Mouse (Mus musculus) skeletal muscle tissue, adult 2 months (tissue): Measurements from ENCODE around the gene Pikfyve.
A peak's percentile ranks its signal among the peaks of the same experiment; 100 is the strongest.
"Not testable (repeated sequence)": the region's sequence is repeated elsewhere in the genome, so short reads cannot be mapped to it uniquely, and the experiment has no call there.

ENCODE experiments used
- DNase-seq: peaks from one replicate; pipeline ENCODE4 v3.0.0-alpha.2; 2012; ENCODE audit warnings: low read depth, low spot score

Gene Pikfyve

GRCm38 (mm10) chr1:65185011-65185410 lies 1.5 kb upstream of the Pikfyve start:
- DNase-seq = no peak

GRCm38 (mm10) chr1:65185524-65186205 lies 818 bp upstream of the Pikfyve start:
- peak; percentile 27 for DNase-seq

GRCm38 (mm10) chr1:65187074-65187430 lies 569 bp downstream of the Pikfyve start:
- DNase-seq = no peak

DNA sequence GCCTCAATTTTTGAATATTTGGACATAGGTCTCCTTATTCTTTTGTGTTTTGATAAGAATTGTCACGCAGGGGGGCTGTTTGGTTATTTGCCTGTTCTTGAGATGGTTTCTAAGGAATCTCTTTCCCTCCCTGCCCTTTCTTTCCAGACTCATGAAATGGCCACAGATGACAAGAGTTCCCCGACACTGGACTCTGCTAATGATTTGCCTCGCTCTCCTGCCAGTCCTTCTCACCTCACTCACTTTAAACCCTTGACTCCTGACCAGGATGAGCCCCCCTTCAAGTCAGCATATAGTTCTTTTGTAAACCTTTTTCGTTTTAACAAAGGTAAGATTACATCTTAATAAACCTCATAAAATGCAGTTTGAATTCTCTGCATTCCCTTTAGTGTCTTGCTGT lies 3.7 kb downstream of the Pikfyve start:
- no peak for DNase-seq

- DNase-seq = no peak
Observed at GRCm38 (mm10) chr1:65193226-65193625, 6.7 kb downstream of the Pikfyve start.

- no peak for DNase-seq
Observed at GRCm38 (mm10) chr1:65198425-65198824, 11.9 kb downstream of the Pikfyve start.

DNA sequence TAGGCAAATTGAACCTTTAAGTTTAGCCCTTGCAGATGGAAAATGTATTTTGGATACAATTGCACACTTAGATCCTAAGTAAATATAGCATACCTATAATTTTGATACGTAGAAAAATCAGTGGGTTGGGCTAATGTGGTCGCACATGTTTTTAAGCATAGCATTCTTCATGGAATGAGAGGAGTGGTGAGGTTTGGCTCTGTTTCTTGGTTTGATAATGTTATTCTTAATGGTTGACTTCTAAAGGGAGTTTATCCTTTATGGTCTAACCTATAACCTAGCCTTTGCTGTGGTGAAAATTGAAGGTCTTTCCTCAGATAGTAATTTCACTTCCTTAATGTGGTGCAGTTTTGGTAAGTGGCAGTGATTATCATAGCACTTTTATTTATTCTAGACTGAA lies 12.4 kb downstream of the Pikfyve start:
- DNase-seq = no peak

- DNase-seq = no peak
Observed at GRCm38 (mm10) chr1:65204299-65204698, 17.8 kb downstream of the Pikfyve start.

DNA sequence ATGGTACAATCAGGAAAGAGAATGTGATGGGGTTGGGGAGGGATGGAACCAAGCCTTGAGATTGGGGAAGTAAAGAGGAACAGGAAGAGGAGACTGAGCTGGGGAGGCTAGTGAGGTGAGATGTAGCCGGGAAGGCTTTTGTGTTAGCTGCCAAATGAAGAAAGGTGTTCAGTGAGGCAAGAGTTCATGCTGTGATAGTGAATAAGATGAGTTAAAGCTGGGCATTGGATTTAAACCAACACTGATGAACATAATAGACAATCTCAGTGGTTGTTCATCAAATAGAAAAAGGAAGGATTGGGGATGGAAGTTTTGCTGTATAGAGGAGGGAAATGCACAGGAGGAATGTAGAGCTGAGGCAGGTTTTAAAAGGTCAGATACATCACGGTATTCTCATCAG lies 26.7 kb downstream of the Pikfyve start:
- DNase-seq = no peak

DNA sequence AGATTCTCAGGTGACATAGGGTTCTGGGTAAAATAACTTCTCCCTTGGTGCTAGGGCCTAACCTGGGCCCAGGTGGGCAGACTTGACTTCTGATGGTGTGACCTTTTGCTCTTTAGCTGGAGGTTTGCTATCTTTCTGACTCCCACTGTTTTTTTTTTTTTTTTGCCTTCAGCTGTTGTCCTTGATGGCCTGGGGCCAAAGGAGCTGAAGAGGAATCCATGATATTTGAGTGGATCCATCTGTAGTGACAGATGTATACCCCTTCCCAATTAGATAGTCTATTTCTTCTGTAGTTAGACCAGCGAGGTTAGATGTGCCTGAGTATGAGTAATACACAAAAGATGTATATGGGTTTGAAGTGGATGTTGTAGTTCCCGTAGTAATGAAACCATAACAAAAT lies 31.1 kb downstream of the Pikfyve start:
- no peak for DNase-seq

GRCm38 (mm10) chr1:65217972-65218371 lies 31.5 kb downstream of the Pikfyve start:
- DNase-seq = no peak

- DNase-seq = no peak
Observed at GRCm38 (mm10) chr1:65223654-65224053, 37.2 kb downstream of the Pikfyve start.

GRCm38 (mm10) chr1:65227681-65228080 lies 41.2 kb downstream of the Pikfyve start:
- no peak for DNase-seq

DNA sequence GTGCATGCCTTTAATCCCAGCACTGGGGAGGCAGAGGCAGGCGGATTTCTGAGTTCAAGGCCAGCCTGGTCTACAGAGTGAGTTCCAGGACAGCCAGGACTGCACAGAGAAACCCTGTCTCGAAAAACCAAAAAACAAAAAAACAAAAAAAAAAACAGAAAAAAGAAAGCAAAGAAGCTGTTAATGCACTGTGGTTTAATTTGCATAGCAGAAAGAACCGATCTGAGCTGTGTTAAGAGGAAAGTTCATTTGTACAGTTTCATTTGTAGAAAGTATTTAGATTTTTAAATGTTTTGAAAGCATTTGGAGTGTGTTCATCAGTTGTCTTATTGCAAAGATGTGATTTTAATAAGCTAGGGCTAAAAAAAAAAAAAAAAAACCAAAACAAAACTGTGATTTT lies 43.3 kb downstream of the Pikfyve start:
- DNase-seq = not testable (repeated sequence)

GRCm38 (mm10) chr1:65230566-65230965 lies 44.1 kb downstream of the Pikfyve start:
- DNase-seq = no peak

GRCm38 (mm10) chr1:65237712-65238111 lies 51.2 kb downstream of the Pikfyve start:
- no peak for DNase-seq

DNA sequence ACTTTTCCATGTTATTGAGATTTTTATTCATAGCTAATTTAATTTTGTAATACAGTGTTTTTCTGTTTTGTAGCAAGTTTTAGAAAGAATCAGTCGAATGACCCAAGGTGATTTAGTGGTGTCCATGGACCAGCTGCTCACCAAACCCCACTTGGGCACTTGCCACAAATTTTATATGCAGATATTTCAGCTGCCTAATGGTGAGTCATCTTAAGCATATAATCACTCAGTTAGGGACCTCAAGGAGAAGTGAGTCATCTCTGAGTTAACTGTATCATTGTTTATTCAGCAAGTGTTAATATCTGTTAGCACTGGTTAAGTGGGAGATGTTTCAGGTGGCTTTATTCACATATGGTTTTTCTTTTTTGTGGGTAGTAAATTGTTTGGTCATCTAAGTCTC lies 59.2 kb downstream of the Pikfyve start:
- DNase-seq = no peak

DNA sequence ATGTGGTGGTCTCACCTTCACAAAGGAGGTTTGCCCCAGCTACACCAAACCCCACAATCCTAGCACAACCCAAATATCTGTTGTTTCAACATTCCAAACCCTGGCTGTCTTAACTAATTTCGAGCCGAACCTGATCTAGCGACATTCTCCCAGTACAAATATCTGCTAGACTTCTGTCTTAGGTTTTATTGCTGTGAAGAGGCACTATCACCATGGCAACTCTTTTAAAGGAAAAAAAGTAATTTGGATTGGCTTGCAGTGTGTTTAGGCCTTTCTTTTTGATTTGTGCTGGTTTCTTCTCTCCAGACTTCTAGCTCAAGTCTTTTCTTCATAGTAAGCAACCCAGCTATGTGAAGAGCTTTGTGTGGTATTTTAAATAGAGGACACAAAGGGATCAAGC lies 94.0 kb downstream of the Pikfyve start:
- DNase-seq = no peak

DNA sequence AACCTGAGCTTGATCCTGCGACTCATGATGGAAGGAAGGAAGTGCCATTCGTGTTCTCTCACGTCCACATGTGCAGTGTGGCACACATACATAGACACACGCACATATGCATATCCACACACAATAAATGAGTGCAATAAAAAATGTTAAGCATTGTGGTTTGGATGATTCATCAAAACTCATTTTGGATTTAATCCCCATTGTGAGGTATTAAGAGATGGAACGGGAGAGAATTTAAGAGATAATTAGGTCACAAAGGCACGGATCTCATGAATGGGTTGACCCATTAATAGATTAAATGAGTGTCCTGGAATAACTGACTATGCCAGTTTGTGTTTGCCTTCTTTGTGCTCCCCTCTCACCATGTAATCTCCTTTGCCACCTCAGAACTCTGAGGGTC lies 95.3 kb downstream of the Pikfyve start, which contains the start of gene Pth2r:
Gene Pth2r, plus strand, starts transcription at position 301 of the 400 bp plus-strand sequence.
- no peak for DNase-seq

DNA sequence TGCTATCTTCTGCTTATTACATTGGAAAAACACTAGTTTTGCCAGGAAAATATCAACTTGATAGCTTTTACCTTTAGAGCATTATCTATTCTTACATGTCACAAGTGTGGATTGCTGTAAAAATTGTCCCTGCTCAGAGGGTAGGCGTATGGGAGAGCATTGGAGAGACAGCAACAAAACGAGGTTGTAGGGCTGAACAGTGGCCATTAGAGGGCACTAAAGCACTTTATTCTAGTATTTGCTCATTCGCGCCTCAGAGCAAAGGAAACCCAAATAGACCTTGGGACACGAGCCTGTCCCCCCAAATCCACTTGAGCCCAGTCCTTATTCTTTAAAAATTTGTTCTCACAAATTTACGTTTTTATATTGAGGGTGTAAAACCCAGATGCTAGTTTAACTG lies 96.3 kb downstream of the Pikfyve start:
- peak; percentile 4 for DNase-seq

DNA sequence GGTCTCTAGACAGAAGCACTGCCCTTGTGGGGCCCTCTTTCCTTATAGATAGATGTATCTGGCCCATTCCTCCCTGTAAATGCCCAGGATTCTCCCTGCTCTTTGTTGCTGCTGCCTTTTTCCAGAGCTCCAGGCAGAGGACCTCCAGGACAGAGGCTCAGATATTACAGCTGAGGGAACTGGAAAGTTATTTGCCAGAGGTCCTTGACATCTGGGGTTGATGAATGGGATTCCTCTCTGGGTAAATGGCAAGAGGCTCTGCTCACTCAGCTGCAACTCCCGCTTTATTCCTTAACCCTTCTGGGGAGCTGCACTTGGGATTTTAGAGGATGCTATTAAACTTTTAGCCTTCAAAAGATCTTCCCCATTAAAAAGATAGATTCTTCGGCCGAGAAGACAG lies 122.0 kb downstream of the Pikfyve start:
- no peak for DNase-seq

- no peak for DNase-seq
Observed at GRCm38 (mm10) chr1:65311214-65311933, 124.9 kb downstream of the Pikfyve start.

GRCm38 (mm10) chr1:65312118-65312517 lies 125.6 kb downstream of the Pikfyve start:
- DNase-seq = no peak
